Mouse (Mus musculus) cerebellum, adult 9-10 months (tissue): Measurements from ENCODE around the gene Slc4a8.

Source experiments
- DNase-seq: peaks from one replicate; pipeline ENCODE4 v3.0.0; 2022

Slc4a8 gene

DNA sequence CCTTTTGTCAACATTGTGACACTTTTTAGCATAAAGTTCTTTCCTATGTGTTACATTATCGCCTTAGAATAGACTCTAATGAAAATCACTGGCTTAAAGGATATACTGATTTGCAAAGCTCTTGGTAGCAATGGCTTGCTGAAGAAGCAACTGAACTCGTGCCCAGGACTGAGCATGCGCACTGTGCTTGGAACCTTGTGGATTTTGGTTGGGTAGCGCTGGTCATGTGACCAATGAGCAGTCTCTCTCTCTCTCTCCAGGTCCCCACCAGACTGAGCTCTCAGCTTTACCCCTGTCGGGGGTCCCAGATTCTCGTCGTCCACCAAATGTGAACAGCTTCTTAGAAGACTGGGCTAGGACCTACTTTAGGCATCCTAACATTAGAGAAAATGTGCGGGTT, 75.2 kb downstream of the Slc4a8 start:
- no peak for DNase-seq

- DNase-seq = peak; percentile 85
These were observed 77.2 kb downstream of the Slc4a8 start for GRCm38 (mm10) chr15:100838607-100839207.

GRCm38 (mm10) chr15:100844336-100844735, 82.8 kb downstream of the Slc4a8 start:
- DNase-seq = no peak

GRCm38 (mm10) chr15:100845049-100845879, 83.7 kb downstream of the Slc4a8 start:
- peak; percentile 42 for DNase-seq

DNA sequence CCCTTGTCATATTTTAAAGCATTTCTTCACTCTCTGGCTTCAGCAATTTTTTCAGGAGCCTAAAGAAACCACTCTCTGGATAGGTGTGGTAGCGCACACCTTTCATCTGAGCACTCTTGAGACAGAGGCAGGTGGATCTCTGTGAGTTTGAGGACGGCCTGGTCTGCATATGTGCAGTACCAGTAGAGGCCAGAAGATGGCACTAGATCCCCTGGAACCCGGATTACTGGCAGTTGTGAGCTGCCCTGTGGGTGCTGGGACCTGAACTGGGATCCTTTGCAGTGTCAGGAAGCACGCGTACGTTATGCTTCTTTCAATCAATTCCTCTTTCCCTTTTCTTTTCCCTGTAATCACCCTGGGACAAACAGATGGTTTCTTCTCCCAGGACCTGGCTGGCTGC, 85.6 kb downstream of the Slc4a8 start:
- no peak for DNase-seq

DNA sequence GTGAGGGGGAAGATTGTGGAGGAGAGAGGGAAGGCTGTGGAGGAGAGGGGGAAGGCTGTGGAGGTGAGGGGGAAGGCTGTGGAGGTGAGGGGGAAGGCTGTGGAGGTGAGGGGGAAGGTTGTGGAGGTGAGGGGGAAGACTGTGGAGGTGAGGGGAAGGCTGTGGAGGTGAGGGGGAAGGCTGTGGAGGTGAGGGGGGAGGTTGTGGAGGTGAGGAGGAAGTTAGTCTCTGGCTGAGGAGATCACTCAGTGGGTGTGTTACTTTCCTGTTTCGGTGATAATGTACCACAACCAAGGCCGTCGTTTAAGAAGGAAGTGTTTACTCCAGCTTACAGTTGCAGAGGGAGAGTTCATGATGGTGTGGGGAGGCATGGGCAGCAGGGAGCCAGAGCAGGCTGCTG, 96.0 kb downstream of the Slc4a8 start:
- no peak for DNase-seq

DNA sequence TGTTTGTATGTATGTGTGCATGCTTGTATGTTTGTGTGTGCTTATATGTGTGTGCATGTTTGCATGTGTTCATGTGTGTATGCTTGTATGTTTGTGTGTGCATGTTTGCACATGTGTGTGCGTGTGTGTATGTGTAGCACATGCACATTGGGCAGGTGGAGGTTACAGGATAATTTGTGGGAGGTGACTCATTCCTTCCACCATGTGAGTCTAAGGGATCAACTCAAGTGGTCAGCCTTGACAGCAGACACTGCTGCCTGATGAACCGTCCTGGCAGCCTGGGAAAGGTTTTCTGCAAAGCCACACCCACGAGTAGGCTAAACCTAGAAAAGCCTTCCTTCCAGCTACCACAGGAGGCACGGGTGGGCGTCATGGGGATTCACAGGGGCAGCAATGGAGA, 99.3 kb downstream of the Slc4a8 start:
- DNase-seq = no peak

DNA sequence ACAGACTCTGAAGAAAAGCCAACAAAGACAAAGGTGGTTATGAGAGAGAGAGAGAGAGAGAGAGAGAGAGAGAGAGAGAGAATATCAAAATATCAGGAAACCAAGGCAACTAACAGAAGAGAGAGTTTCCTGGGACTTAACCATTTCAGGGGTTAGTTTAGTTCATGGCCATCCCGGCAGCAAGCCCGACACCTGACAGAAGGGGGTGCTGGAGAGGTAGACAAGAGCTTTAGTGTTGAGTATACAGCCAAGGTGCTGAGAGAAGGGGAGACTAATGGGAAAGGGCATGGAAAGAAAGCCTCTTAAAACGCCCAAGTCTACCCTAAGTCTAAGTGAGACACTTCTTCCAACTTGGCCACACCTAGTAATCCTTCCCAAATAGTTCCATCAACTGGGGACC, 104.0 kb downstream of the Slc4a8 start:
- DNase-seq = no peak

DNA sequence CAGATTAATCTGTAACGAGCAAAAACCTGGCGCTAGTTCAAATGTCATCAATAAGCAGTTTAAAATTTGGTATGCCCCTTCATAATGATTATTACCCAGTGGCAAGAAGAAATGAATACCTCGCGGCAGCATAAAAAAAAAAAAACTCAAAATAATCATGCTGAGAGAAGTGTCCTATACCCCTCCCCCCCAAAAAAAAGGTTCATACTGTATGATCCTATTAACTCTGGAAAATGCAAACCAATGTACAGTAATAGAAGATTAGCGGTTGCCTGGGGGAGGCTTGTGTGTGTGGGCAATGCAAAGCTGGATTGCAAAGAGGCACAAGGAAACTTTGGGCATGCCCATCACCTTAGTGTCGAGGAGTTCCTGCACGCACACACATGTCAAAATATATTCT, 108.0 kb downstream of the Slc4a8 start, which contains the start of gene Scn8a:
TSS of gene Scn8a (plus strand) at position 301 of the 400 bp plus-strand sequence.
- peak; percentile 66 for DNase-seq

- DNase-seq = peak; percentile 89
These were observed 108.6 kb downstream of the Slc4a8 start for GRCm38 (mm10) chr15:100870001-100870774.

- DNase-seq = peak; percentile 69
These were observed 109.2 kb downstream of the Slc4a8 start for GRCm38 (mm10) chr15:100870775-100871106.

GRCm38 (mm10) chr15:100871107-100872011, 109.8 kb downstream of the Slc4a8 start:
- peak; percentile 66 for DNase-seq

DNA sequence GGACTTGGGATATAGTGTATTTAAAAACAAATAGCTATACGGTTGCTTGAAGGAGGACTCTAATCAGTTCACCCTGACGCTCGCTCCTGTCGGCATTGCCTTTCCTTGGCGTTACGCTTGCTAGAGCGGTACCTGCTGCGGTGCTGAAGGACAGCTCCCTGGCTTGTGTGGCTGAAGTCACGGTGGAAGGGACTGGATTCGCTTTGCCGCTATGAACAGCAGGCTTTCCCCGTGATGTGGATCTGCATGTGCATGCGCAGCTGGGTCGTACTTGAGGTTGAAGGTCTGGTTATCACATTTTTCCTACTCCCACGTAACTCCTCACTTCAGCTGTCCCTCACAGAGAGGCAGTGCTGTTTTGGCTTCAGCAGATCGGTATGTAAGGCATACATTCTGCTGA, 111.6 kb downstream of the Slc4a8 start:
- peak; percentile 66 for DNase-seq
